ENCODE assay signal across 26 mouse cellular contexts in the genomic region with DNA sequence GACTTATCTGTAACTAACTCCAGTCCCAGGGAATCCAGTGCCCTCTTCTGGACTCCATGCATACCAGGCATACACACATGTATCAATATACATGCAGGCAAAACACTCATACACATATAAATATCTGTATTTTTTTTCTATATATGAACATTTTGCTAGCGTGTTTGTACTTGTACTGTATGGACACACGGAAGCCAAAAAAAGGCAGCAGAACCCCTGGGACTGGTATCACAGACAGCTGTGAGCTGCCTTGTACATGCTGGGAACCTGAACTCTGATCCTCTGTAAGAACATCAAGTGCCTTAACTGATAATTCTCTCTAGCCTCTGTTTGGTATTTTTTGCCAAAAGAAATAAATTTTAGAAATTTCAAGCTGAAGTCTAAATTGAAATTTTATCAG.
"Had no signal": no experiment of that assay in that cellular context is flagged by ENCODE, and none has a peak within 500 bp of the region (broad histone marks: within the 10 kb centered on the region; RNA-seq: fewer than 3 reads in every experiment).

No protein-coding gene starts in this region.

- ATAC-seq: forebrain, embryonic 15.5 days; forebrain, postnatal 0 days; hindbrain, postnatal 0 days had no signal

- H3K27me3 ChIP-seq: forebrain, embryonic 15.5 days; heart, embryonic 13.5 days; heart, embryonic 15.5 days; hindbrain, embryonic 13.5 days; hindbrain, embryonic 15.5 days; kidney, embryonic 15.5 days; limb, embryonic 12.5 days had no signal

- H3K27ac ChIP-seq: forebrain, embryonic 15.5 days; heart, embryonic 10.5 days; heart, embryonic 13.5 days; heart, embryonic 15.5 days; hindbrain, embryonic 13.5 days; hindbrain, embryonic 15.5 days; hindbrain, postnatal 0 days; kidney, embryonic 15.5 days; kidney, postnatal 0 days; limb, embryonic 12.5 days; liver, embryonic 14.5 days had no signal

- H3K9me3 ChIP-seq: forebrain, embryonic 15.5 days; heart, embryonic 10.5 days; heart, embryonic 13.5 days; heart, embryonic 15.5 days; hindbrain, embryonic 13.5 days; hindbrain, embryonic 15.5 days; kidney, embryonic 15.5 days; limb, embryonic 12.5 days had no signal

- H3K4me3 ChIP-seq: forebrain, embryonic 15.5 days; heart, embryonic 10.5 days; heart, embryonic 13.5 days; heart, embryonic 15.5 days; hindbrain, embryonic 13.5 days; hindbrain, embryonic 15.5 days; kidney, embryonic 15.5 days; limb, embryonic 12.5 days had no signal

- DNase-seq: forebrain, postnatal 0 days; gastrocnemius, postnatal 14 days; gastrocnemius, postnatal 36 days; heart, postnatal 10 days; heart, postnatal 36 days; kidney, adult 11 months; kidney, adult 2 months; kidney, adult 9 months; kidney, postnatal 14 days; kidney, postnatal 36 days; layer of hippocampus, adult 9-11 months; layer of hippocampus, postnatal 36 days; left cerebral cortex, postnatal 4 days; liver had no signal

- H3K4me2 ChIP-seq: forebrain, embryonic 15.5 days; heart, embryonic 13.5 days; heart, embryonic 15.5 days; hindbrain, embryonic 13.5 days; hindbrain, embryonic 15.5 days; kidney, embryonic 15.5 days; limb, embryonic 12.5 days; liver, embryonic 11.5 days had no signal

- H3K4me1 ChIP-seq: forebrain, embryonic 15.5 days; heart, embryonic 10.5 days; heart, embryonic 13.5 days; heart, embryonic 15.5 days; hindbrain, embryonic 13.5 days; hindbrain, embryonic 15.5 days; kidney, embryonic 15.5 days; limb, embryonic 12.5 days had no signal

- H3K9ac ChIP-seq: forebrain, embryonic 15.5 days; forebrain, postnatal 0 days; heart, embryonic 13.5 days; heart, embryonic 15.5 days; hindbrain, embryonic 13.5 days; hindbrain, embryonic 15.5 days; kidney, embryonic 15.5 days; limb, embryonic 12.5 days; liver, embryonic 14.5 days had no signal
